Mouse (Mus musculus) CH12.LX (cell line): Measurements from ENCODE around the gene Cdhr1. TPM values are rescaled to one million over a fixed set of nuclear protein-coding genes. Genes with fewer than 3 reads are reported as not detected.

Source experiments
- DNase-seq: peaks from one replicate; pipeline ENCODE4 v3.0.0-alpha.2; 2013; ENCODE audit errors: extremely low read depth
- H3K27ac ChIP-seq: 2 replicates; pipeline ENCODE4 v1.5.1; 2012; ENCODE audit warnings: low read depth, mild to moderate bottlenecking, control low read depth, moderate library complexity; ENCODE audit not compliant: insufficient read depth
- H3K27me3 ChIP-seq: replicated peaks from 2 replicates; pipeline ENCODE3; 2012; ENCODE audit warnings: inconsistent platforms
- H3K36me3 ChIP-seq, 2 experiments: replicated peaks in 1 of 2; 2 replicates each; pipeline versions ENCODE3 to v1.6.1; 2012; ENCODE audit warnings: inconsistent platforms in 1 of 2, low read length in 1 of 2, mild to moderate bottlenecking in 1 of 2, mixed read lengths in 1 of 2, moderate library complexity in 1 of 2; ENCODE audit not compliant: control insufficient read depth in 1 of 2, insufficient read depth in 1 of 2
- H3K4me1 ChIP-seq, 2 experiments: 2 replicates each; pipeline ENCODE4 v1.6.1; 2012; ENCODE audit warnings: inconsistent platforms in 1 of 2, moderate library complexity in 1 of 2; ENCODE audit not compliant: insufficient read depth in 2 of 2, control insufficient read depth in 1 of 2
- H3K4me2 ChIP-seq: 2 replicates; pipeline ENCODE4 v1.6.1; 2012; ENCODE audit warnings: low read depth, mild to moderate bottlenecking, control low read depth; ENCODE audit not compliant: poor library complexity, insufficient read depth, severe bottlenecking
- H3K4me3 ChIP-seq, 3 experiments: fragments of 150-350 bp in 1 of 3; sonication (generic) in 1 of 3; replicated peaks in 1 of 3; 2 replicates each; pipeline versions ENCODE3 to v1.5.1; 2011 to 2012; ENCODE audit warnings: low read depth in 2 of 3, low read length in 2 of 3, mild to moderate bottlenecking in 2 of 3, moderate library complexity in 2 of 3, control low read depth in 1 of 3, improper control_type of control experiment in 1 of 3, inconsistent platforms in 1 of 3, mixed read lengths in 1 of 3; ENCODE audit not compliant: poor library complexity in 1 of 3
- H3K79me2 ChIP-seq: replicated peaks from 2 replicates; pipeline ENCODE4 v1.6.1; 2012; ENCODE audit warnings: mild to moderate bottlenecking, moderate library complexity; ENCODE audit not compliant: control insufficient read depth, poor library complexity, insufficient read depth, severe bottlenecking; ENCODE audit errors: extremely low read depth
- H3K9ac ChIP-seq: 2 replicates; pipeline ENCODE4 v1.6.1; 2012; ENCODE audit warnings: low read depth, mild to moderate bottlenecking, control low read depth, moderate library complexity; ENCODE audit not compliant: insufficient read depth
- H3K9me3 ChIP-seq: replicated peaks from 2 replicates; pipeline ENCODE3; 2012; ENCODE audit warnings: low read length, inconsistent platforms, mixed read lengths
- BHLHE40 ChIP-seq: IDR thresholded peaks from 2 replicates; pipeline ENCODE4 v1.6.1; 2011; ENCODE audit warnings: mild to moderate bottlenecking, low read depth, low read length, improper control_type of control experiment
- CHD1 ChIP-seq: IDR thresholded peaks from 2 replicates; pipeline ENCODE4 v1.6.1; 2012; ENCODE audit warnings: low read depth, low read length, improper control_type of control experiment, inconsistent platforms
- E2F4 ChIP-seq: IDR thresholded peaks from 2 replicates; pipeline ENCODE4 v1.6.1; 2011; ENCODE audit warnings: low read depth, low read length, improper control_type of control experiment; ENCODE audit not compliant: insufficient replicate concordance
- GABPA ChIP-seq: IDR thresholded peaks from 2 replicates; pipeline ENCODE4 v1.6.1; 2012; ENCODE audit warnings: low read depth, low read length, improper control_type of control experiment, inconsistent platforms; ENCODE audit not compliant: insufficient replicate concordance
- HCFC1 ChIP-seq: IDR thresholded peaks from 2 replicates; pipeline ENCODE4 v1.6.1; 2012; ENCODE audit warnings: low read depth, mild to moderate bottlenecking, inconsistent platforms, low read length, improper control_type of control experiment
- JUN ChIP-seq: IDR thresholded peaks from 2 replicates; pipeline ENCODE4 v1.6.1; 2011; ENCODE audit warnings: low read depth, mild to moderate bottlenecking, low read length, improper control_type of control experiment, moderate library complexity; ENCODE audit not compliant: insufficient read depth
- KAT2A ChIP-seq: IDR thresholded peaks from 2 replicates; pipeline ENCODE4 v1.6.1; 2012; ENCODE audit warnings: low read length, improper control_type of control experiment, inconsistent platforms; ENCODE audit not compliant: insufficient replicate concordance
- MAX ChIP-seq: IDR thresholded peaks from 2 replicates; pipeline ENCODE4 v1.6.1; 2011; ENCODE audit warnings: low read length, improper control_type of control experiment
- MYC ChIP-seq: IDR thresholded peaks from 2 replicates; pipeline ENCODE4 v1.6.1; 2011; ENCODE audit warnings: low read depth, mild to moderate bottlenecking, improper control_type of control experiment, low read length
- PAX5 ChIP-seq: IDR thresholded peaks from 2 replicates; pipeline ENCODE4 v1.6.1; 2012; ENCODE audit warnings: low read length, inconsistent platforms, mixed read lengths
- RCOR1 ChIP-seq: conservative IDR thresholded peaks from 2 replicates; pipeline ENCODE4 v1.6.1; 2012; ENCODE audit warnings: low read depth, mild to moderate bottlenecking, inconsistent platforms, low read length, improper control_type of control experiment
- SMC3 ChIP-seq: IDR thresholded peaks from 2 replicates; pipeline ENCODE4 v1.6.1; 2011; ENCODE audit warnings: low read depth, low read length, improper control_type of control experiment
- USF2 ChIP-seq: conservative IDR thresholded peaks from 2 replicates; pipeline ENCODE4 v1.6.1; 2011; ENCODE audit warnings: low read depth, low read length, improper control_type of control experiment
- ZNF384 ChIP-seq: IDR thresholded peaks from 2 replicates; pipeline ENCODE4 v1.6.1; 2012; ENCODE audit warnings: low read depth, low read length, improper control_type of control experiment, inconsistent platforms
- dilution Hi-C: fragments of 300-500 bp; cut with MboI; formaldehyde crosslinking; loops from 2 replicates; pipeline ENCODE4 v1.14.3; 2020; ENCODE audit warnings: low sequenced_read_pairs; ENCODE audit not compliant: extremely low pct_unique_long_range_greater_than_20kb, extremely low pct_ligation_motif_present
- in situ Hi-C: fragments of 300-500 bp; cut with MboI; formaldehyde crosslinking; loops from 3 replicates; pipeline ENCODE4 v1.14.3; 2019; ENCODE audit warnings: low sequenced_read_pairs, low pct_ligation_motif_present, low pct_unique_long_range_greater_than_20kb, mixed read lengths
- polyA plus RNA-seq: library from polyadenylated mRNA; unstranded; fragments of >175 nt; gene quantifications from 2 replicates; pipeline ENCODE4 v1.2.1, GENCODE M21; 2012; ENCODE audit warnings: low read depth; ENCODE audit not compliant: insufficient read length
- total RNA-seq, 2 experiments: library from RNA; depleted of rRNA; stranded (reverse); fragments of 300-350 nt in 1 of 2; fragments of >200 nt in 1 of 2; gene quantifications; 2 replicates each; pipeline ENCODE4 v1.2.3; 2012 to 2014

Cdhr1 gene
- total and polyA plus RNA-seq, 3 experiments = not detected

DNA sequence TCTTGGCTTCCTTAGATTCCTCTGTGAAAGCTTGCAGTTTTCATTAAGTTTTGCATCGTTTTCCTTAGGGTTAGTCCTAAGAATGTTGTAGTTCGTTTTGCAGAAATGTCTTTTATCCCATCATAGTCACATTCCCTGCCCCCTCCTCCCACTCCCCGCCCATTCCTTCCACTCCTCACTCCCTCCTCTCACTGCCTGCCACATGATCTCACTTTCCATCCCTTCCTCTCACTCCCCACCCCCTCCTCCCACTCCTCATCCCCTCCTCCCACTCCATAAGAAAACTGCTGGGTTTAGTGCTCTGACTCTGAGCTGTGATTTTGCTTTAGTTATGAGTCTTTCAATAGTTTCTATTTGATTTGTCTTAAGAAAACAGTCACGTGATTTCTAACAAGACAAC is 14.4 kb downstream of the Cdhr1 start:
- no peak for TF ChIP-seq GABPA
- peak; percentile 57 for TF ChIP-seq BHLHE40
- TF ChIP-seq, all 38 proteins: peak for 1
- Histone ChIP-seq H3K9me3 (no peaks in the 10 kb centered on the region), H3K36me3 (no peaks in the 10 kb centered on the region), H3K4me2 (no peak overlapping the region), H3K4me1 (no peaks in the 10 kb centered on the region), H3K27ac (no peak overlapping the region), H3K27me3 (peaks cover 55% of the 10 kb centered on the region), H3K4me3 (no peak overlapping the region), H3K9ac (no peak overlapping the region), H3K79me2 (no peaks in the 10 kb centered on the region)
- dilution Hi-C loops = no loop called here
- in situ Hi-C loops = no loop called here
- DNase-seq = no peak

- Histone ChIP-seq H3K4me2 (no peak overlapping the region), H3K27ac (no peak overlapping the region), H3K9me3 (no peaks in the 10 kb centered on the region), H3K4me3 (no peak overlapping the region), H3K4me1 (no peaks in the 10 kb centered on the region), H3K36me3 (no peaks in the 10 kb centered on the region), H3K9ac (no peak overlapping the region), H3K27me3 (peaks cover 67% of the 10 kb centered on the region), H3K79me2 (no peaks in the 10 kb centered on the region)
- in situ Hi-C loops = no loop called here
- no peak for DNase-seq
- dilution Hi-C loops = no loop called here
- TF ChIP-seq HCFC1 (no peak), CHD1 (no peak), ZNF384 (no peak), RCOR1 (no peak), KAT2A (no peak), SMC3 (no peak), USF2 (no peak), E2F4 (no peak), MYC (no peak), GABPA (no peak), JUN (no peak), PAX5 (no peak)
These were observed 17.4 kb downstream of the Cdhr1 start for GRCm38 (mm10) chr14:37080724-37081123.

DNA sequence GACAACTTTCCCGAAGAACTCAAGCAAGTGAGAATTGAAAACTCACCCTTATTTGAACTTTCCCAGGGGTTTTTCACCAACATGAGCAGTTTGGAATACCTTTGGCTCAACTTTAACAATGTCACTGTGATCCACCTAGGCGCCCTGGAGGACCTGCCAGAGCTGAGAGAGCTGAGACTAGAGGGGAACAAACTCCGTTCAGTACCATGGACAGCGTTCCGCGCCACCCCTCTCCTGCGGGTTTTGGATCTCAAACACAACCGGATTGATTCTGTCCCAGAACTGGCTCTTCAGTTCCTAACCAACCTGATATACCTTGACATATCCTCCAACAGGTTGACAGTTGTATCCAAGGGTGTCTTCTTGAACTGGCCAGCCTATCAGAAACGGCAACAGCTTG is 29.6 kb downstream of the Cdhr1 start:
- H3K9me3 ChIP-seq = no peaks in the 10 kb centered on the region
- in situ Hi-C loops = no loop called here
- DNase-seq = peak; percentile 13
- no peak overlapping the region for H3K4me2 ChIP-seq
- TF ChIP-seq MAX = no peak
- dilution Hi-C loops = no loop called here
- no peaks in the 10 kb centered on the region for H3K36me3 ChIP-seq
- H3K27ac ChIP-seq = no peak overlapping the region
- H3K4me1 ChIP-seq = no peaks in the 10 kb centered on the region
- H3K4me3 ChIP-seq = no peak overlapping the region
- H3K79me2 ChIP-seq = no peaks in the 10 kb centered on the region
- H3K9ac ChIP-seq = no peak overlapping the region
- H3K27me3 ChIP-seq = peaks cover 52% of the 10 kb centered on the region
